Mouse (Mus musculus): ENCODE data around the gene Hcn2.
A peak's percentile ranks its signal among the peaks of the same experiment; 100 is the strongest.
"Not testable (repeated sequence)": the region's sequence is repeated elsewhere in the genome, so short reads cannot be mapped to it uniquely, and the experiment has no call there.

Gene Hcn2

GRCm38 (mm10) chr10:79688720-79689119, 27.7 kb upstream of the Hcn2 start, which contains the start of gene Gzmm:
Gene Gzmm (plus strand): TSS chr10:79689020.
- no peak for DNase-seq

GRCm38 (mm10) chr10:79689178-79689577, 27.3 kb upstream of the Hcn2 start:
- no peak for DNase-seq

GRCm38 (mm10) chr10:79691986-79692548, 24.4 kb upstream of the Hcn2 start:
- DNase-seq: peak in 1 of 2 experiments; percentile 33

GRCm38 (mm10) chr10:79693580-79694378, 22.7 kb upstream of the Hcn2 start:
- DNase-seq: no peak

GRCm38 (mm10) chr10:79694379-79694655, 22.1 kb upstream of the Hcn2 start:
- DNase-seq: no peak

- DNase-seq: peak; percentile 81 to 82
These were observed 21.0 kb upstream of the Hcn2 start for GRCm38 (mm10) chr10:79695231-79696128.

GRCm38 (mm10) chr10:79696129-79696651, 20.2 kb upstream of the Hcn2 start:
- DNase-seq: no peak

GRCm38 (mm10) chr10:79697916-79698315, 18.5 kb upstream of the Hcn2 start:
- no peak for DNase-seq

GRCm38 (mm10) chr10:79698459-79698858, 18.0 kb upstream of the Hcn2 start:
- DNase-seq: no peak

GRCm38 (mm10) chr10:79700676-79701075, 15.8 kb upstream of the Hcn2 start:
- DNase-seq: no peak

GRCm38 (mm10) chr10:79701443-79702129, 14.8 kb upstream of the Hcn2 start:
- DNase-seq: no peak

GRCm38 (mm10) chr10:79702970-79703369, 13.5 kb upstream of the Hcn2 start:
- not testable (repeated sequence) for DNase-seq

- DNase-seq: no peak
These were observed 12.9 kb upstream of the Hcn2 start for GRCm38 (mm10) chr10:79703541-79703940.

GRCm38 (mm10) chr10:79704065-79704969, 12.1 kb upstream of the Hcn2 start, which contains the start of gene Bsg:
Gene Bsg (plus strand): TSS chr10:79704491.
- DNase-seq: peak; percentile 99

GRCm38 (mm10) chr10:79704970-79705360, 11.5 kb upstream of the Hcn2 start:
- DNase-seq: no peak

GRCm38 (mm10) chr10:79705951-79706350, 10.5 kb upstream of the Hcn2 start:
- no peak for DNase-seq

- DNase-seq: no peak
These were observed 9.9 kb upstream of the Hcn2 start for GRCm38 (mm10) chr10:79706406-79707094.

- DNase-seq: no peak
These were observed 9.3 kb upstream of the Hcn2 start for GRCm38 (mm10) chr10:79707162-79707561.

GRCm38 (mm10) chr10:79707759-79708158, 8.7 kb upstream of the Hcn2 start:
- no peak for DNase-seq

- DNase-seq: no peak
These were observed 7.8 kb upstream of the Hcn2 start for GRCm38 (mm10) chr10:79708668-79709067.

GRCm38 (mm10) chr10:79709307-79709706, 7.1 kb upstream of the Hcn2 start:
- DNase-seq: no peak

Data from B cell, adult 2 months (primary cell).